Mouse (Mus musculus) gastrocnemius, adult 2 months (tissue): ENCODE measurements around the gene Trim5. TPM values are rescaled to one million over a fixed set of nuclear protein-coding genes. Genes with fewer than 3 reads are reported as not detected.
A peak's percentile ranks its signal among the peaks of the same experiment; 100 is the strongest.
"Not testable (repeated sequence)": the region's sequence is repeated elsewhere in the genome, so short reads cannot be mapped to it uniquely, and the experiment has no call there.

Source experiments
- DNase-seq: peaks from one replicate; pipeline ENCODE4 v3.0.0; 2022
- H3K27ac ChIP-seq: fragments of 200-600 bp; 2 replicates; pipeline ENCODE4 v1.8.1; 2022; ENCODE audit warnings: mild to moderate bottlenecking
- H3K4me3 ChIP-seq: fragments of 200-600 bp; 2 replicates; pipeline ENCODE4 v1.8.1; 2022; ENCODE audit warnings: mild to moderate bottlenecking, moderate library complexity
- CTCF ChIP-seq: fragments of 200-600 bp; IDR thresholded peaks from 2 replicates; pipeline ENCODE4 v1.8.1; 2022; ENCODE audit warnings: antibody characterized with exemption, mild to moderate bottlenecking, moderate library complexity
- intact Hi-C: fragments of 180-260 bp; cut with DNase I; formaldehyde crosslinking; loops from one replicate; pipeline ENCODE4 v1.15.1; 2025
- long read RNA-seq, 2 experiments: library from polyadenylated mRNA; stranded (forward); transcript quantifications; one replicate each; pipeline ENCODE4 v2.0.0; 2021
- total RNA-seq, 2 experiments: library from RNA; stranded (reverse); gene quantifications; 2 replicates each; pipeline ENCODE4 v1.2.3; 2021

The Trim5 gene
- total RNA-seq, result under 1 TPM; 0.66 to 0.75 TPM
- long read RNA-seq, experiment 1, partial matches to known transcripts, result 0 of 2 reads
- long read RNA-seq, experiment 1, other reads (novel, unspliced or antisense), result 2 of 2 reads
- long read RNA-seq, experiment 2, result 0 reads

DNA sequence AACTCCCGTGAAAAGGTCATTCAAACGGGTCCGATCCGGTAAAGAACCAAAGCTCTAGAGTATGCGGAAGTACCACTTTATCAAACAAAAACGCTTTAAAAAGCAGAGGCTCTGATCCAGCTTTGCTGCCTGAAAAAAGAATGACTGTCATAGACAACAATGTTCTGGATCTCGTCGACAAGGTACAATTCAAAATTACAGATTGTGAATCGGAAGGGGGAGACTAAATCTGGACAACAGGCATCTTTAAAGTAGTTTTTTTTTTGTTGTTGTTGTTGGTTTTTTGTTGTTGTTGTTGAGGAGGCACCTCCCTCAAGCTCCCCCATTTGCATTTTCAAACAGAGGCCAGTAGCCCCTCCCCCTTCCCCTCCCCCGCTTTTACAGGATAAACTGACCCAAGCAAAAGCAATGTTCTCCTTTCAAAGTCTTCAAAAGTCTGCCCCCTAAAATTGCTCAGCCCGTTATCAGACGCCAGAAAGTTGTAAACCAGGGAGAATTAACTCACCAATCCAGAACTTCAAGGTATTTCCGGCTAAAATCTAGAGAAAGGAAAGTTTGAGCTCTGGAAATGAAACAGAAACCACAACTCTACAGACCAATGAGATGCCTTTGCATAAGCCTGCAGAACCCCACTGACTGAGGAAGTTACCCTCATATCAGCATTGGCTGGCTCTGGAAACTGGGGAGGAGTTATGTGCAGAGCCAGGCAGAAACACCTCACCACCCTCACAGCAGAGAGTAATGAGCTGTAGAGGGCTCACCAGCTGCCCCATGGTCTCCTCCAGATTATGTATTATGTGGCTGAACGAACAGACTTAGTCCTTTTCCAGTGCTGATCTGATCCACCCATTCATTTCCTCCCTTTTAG is at the start of gene Trim5:
TSS of gene Trim5 (minus strand) at position 519 of the 868 bp plus-strand sequence.
- Histone ChIP-seq H3K4me3 (peak within 1 kb of the TSS; percentile 66), H3K27ac (peak within 1 kb of the TSS; percentile 53; the same call in 1 of the 2 replicates)
- intact Hi-C loops, DNase-seq: not testable (repeated sequence)

DNA sequence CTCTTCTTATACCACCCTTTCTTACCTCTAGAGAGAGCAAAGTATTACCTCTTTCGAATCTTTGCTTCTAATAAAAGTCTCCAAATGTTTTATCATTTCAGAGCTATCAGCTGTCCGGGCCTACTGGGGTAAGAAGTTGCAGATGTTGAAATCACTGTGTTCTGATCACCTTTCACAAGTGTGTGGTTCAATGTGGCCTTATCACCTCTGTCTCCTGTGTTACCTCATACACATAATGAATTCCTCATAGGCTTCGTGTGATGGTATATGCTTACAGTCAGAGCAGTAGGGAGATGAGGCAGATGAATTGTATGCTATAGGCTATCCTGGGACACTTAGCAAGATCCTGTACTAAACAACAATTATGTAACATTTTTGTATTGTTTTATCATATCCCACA is 47.7 kb upstream of the Trim5 start:
- intact Hi-C loops, H3K4me3 ChIP-seq, DNase-seq, H3K27ac ChIP-seq: not testable (repeated sequence)

DNA sequence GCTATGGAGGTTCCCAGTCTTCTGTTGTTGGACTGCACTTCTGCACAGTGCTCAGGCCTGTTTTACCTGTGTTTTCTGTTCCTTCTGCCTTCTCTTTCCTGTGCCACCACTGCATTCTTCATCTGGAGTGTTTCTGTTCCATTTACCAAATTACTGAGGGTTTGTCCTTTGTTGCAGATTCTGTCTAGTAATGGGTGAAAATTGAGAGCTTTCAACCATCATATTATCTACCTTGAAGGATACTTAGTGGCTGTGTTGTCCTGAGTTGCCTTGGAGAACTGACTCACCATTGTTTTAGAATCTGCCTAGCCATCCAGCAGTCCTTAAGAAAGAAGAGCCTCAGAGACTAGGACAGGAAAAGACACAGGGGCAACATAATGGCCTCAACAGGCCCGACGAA is 41.3 kb upstream of the Trim5 start, which contains the start of gene Trim34b:
TSS of gene Trim34b (plus strand) at position 301 of the 400 bp plus-strand sequence.
- intact Hi-C loops, H3K27ac ChIP-seq, DNase-seq, H3K4me3 ChIP-seq: not testable (repeated sequence)

DNA sequence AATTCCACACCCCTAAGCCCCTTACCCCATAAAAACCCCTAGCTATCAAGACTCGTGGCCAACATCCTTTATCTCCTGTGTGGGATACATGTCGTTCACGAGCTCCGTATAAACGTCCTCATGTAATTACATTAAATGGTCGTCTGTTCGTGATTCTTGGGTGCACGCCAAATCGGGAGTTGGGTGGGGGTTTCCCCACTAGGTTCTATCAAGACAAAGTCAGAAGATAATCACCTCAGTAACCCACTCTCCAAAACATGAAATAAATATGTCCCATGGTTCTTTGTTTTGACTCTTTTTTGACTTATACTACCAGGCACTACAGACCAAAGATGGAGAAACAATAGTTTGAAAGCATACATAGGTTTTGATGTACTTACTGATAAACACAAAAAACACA is 34.1 kb upstream of the Trim5 start:
- DNase-seq, result no peak
- intact Hi-C loops, result no loop called here
- no peak for TF ChIP-seq CTCF
- Histone ChIP-seq H3K4me3 (no peak overlapping the region), H3K27ac (no peak overlapping the region)

DNA sequence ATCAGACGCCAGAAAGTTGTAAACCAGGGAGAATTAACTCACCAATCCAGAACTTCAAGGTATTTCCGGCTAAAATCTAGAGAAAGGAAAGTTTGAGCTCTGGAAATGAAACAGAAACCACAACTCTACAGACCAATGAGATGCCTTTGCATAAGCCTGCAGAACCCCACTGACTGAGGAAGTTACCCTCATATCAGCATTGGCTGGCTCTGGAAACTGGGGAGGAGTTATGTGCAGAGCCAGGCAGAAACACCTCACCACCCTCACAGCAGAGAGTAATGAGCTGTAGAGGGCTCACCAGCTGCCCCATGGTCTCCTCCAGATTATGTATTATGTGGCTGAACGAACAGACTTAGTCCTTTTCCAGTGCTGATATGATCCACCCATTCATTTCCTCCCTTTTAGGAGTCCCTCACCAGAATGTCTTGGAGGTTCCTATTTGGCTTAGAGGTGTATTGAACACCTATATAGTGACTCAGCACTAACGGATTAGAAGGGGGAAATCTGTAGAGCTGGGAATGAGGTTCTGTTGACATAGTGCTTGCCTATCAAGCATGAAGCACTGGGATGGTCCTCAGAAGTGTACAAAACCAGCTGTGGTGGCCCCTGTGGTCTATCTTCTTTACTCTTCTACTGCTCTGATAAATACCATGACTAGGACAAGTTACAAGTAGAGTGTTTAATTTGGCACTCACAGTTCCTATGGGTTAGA is 27.6 kb upstream of the Trim5 start, which contains the start of gene Trim12a:
TSS of gene Trim12a (minus strand) at position 98 of the 712 bp plus-strand sequence.
- DNase-seq, intact Hi-C loops: not testable (repeated sequence)
- Histone ChIP-seq H3K4me3 (peak within 1 kb of the TSS; percentile 75), H3K27ac (peak within 1 kb of the TSS; percentile 79)

DNA sequence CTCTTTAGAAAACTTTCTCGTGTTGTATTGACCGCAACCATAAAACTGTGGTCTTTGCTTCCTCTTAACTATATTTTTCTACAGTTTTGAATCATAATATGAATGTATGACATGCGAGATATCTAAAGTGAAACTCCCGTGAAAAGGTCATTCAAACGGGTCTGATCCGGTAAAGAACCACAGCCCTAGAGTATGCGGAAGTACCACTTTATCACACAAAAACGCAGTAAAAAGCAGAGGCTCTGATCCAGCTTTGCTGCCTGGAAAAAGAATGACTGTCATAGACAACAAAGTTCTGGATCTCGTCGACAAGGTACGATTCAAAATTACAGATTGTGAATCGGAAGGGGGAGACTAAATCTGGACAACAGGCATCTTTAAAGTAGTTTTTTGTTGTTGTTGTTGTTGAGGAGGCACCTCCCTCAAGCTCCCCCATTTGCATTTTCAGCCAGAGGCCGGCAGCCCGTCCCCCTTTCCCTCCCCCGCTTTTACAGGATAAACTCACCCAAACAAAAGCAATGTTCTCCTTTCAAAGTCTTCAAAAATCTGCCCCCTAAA is 27.0 kb upstream of the Trim5 start:
- DNase-seq, result no peak
- intact Hi-C loops, result no loop called here
- Histone ChIP-seq H3K4me3 (peak overlapping the region; percentile 75), H3K27ac (peak overlapping the region; percentile 79)
- no peak for TF ChIP-seq CTCF

DNA sequence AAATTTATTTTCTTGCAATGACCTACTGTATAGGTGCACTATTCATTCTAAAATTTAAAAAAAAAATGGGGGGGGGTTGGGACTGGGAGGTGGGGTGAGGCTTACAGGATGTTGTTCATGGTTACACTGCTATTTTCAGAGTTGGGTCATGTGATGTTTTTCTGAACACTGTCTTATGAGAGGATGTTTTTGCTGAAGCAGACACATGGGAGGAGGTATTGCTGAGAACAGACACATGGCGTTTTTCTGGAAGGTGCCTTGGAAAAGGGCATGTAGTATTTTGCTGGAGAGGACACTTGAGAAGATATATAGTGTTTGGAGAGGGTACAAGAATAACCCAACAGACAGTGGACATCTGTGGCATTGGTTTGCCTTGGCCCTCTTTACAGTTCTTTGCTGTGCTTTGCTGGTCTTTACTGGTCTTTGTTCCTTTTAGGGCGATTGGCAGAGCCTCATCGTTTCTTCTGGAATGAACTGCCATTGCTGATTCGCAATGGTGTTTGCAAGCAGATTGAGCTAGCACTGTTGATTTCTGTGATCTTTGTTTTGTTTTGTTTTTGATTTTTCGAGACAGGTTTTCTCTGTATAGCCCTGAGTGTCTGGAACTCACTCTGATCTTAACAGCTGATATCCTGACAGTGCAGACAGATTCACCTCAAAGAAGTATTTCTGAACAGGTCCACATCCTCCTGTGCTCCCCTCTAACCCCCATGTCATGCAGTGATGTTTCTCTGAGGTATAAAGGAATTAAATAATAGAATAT is 3.9 kb upstream of the Trim5 start:
- no peak for TF ChIP-seq CTCF
- Histone ChIP-seq H3K4me3 (no peak overlapping the region), H3K27ac (no peak overlapping the region)
- DNase-seq, result no peak
- intact Hi-C loops, result no loop called here

DNA sequence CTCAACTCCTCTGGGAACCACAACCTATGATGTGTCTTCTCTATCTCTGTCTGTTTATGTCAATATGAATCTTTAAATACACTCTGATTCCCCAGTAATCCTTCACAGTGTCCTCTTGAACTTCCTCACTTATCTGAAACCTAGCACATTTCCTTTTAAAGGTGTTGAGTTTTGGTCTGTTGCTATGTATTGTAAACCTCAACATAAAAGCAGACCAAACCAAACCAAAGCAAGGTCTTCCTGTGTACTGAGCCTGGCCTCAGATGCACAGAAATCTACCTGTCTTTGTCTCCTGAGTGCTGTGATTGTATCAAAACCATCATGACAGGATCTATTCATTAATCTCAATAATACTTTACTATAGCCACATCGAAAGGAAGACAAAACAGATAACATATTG is 2.7 kb upstream of the Trim5 start:
- no peak for DNase-seq
- intact Hi-C loops, result no loop called here
- Histone ChIP-seq H3K27ac (no peak overlapping the region), H3K4me3 (no peak overlapping the region)
- no peak for TF ChIP-seq CTCF

DNA sequence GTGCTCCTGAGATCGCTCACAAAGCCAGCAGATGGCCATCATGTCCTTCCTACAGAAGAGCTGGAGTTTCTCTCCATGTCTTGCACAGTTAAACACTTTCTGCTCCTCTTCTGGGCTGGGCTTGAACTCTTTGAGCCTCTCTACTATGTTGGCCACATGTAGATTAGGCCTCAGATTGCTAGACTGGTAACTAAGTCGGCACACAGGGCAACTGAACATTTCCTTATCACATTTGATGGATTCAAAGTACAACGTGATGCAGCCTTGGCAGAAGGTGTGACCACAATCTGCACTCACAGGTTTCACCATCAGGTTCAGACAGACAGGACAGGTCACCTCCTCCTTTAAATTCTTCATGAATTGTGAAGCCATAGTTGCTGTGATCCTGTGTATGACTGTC is 8.5 kb downstream of the Trim5 start:
- DNase-seq, intact Hi-C loops: not testable (repeated sequence)

DNA sequence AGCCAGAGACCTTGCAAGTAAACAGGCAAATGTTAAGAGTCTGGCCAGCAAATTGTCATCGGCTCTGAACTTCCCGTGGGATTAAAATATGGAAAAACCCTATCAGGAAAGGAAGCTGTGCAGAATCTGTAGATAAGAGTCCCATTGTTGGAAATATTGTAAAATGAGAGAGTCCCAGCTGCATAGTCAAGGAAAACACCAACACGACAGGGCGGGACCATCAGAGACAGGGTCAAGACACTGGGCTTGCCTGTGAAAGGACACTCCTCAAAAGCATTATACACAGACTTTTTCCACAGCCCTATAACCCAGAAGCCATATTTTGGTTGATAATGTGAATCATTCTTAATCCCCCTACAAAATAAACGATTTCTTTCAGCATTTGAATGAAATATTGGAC is 22.6 kb downstream of the Trim5 start:
- H3K27ac ChIP-seq, H3K4me3 ChIP-seq, intact Hi-C loops, DNase-seq: not testable (repeated sequence)

More for the DNA sequence above, 8.5 kb downstream of the Trim5 start:
- H3K27ac ChIP-seq, H3K4me3 ChIP-seq: not testable (repeated sequence)

DNA sequence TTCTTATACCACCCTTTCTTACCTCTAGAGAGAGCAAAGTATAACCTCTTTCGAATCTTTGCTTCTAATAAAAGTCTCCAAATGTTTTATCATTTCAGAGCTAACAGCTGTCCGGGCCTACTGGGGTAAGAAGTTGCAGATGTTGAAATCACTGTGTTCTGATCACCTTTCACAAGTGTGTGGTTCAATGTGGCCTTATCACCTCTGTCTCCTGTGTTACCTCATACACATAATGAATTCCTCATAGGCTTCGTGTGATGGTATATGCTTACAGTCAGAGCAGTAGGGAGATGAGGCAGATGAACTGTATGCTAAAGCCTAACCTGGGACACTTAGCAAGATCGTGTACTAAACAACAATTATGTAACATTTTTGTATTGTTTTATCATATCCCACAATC is 27.5 kb downstream of the Trim5 start:
- H3K27ac ChIP-seq, H3K4me3 ChIP-seq, DNase-seq, intact Hi-C loops: not testable (repeated sequence)
